ENCODE assay signal across 8 mouse cellular contexts in the genomic region with DNA sequence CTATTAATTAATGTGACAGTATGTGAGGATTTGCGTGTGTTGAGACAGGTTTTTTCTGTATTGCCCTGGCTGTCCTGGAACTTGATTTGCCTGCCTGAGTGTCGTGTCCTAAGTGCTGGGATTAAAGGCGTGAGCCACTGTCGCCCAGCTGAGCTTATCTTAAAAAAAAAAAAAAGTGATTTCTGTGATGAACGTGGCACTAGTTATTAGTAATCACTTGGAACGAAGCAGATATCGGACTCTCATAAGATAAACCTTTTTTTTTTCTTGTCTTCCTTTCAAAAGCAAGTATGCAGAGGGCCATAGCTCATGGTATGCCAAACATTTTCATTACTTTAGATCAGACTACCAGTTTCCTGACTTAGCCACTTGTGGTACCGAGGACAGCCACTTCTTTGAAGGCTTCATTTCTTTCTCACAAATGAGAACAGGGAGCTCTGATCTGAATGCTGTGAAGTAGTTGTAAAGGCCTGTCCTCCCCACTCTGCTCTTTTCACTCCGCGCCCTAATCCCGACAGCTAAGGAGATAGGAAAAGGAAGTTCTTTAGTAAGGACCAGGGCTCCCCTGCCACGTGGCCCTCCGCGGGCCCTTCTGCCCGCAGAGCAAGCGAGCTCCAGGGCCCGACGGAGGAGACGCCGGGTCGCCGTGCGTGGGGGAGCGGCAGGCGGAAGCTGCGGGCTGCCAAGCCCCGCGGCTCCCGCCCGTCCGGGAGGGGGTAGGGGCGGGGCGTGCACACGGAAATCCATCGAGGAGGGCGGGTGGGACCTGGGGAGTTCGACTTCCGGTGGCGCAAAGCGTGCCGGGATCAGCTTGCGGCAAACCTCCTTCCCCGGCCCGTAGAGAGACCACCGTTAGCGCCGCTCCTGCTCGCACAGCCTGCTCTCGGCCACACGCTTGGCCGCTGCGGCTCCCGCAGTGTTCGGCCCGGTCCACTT. TPM values are rescaled to one million over a fixed set of nuclear protein-coding genes. Genes with fewer than 3 reads are reported as not detected.
A peak's percentile ranks its signal among the peaks of the same experiment; 100 is the strongest.
DNase-seq lines count a peak whose midpoint lies in the region; ATAC-seq lines count a peak whose summit lies in the region.

A gene (plus strand): TSS at position 771 of the 936 bp plus-strand sequence.

- DNase-seq in 3134 (ENCODE audit: extremely low read depth, insufficient read length, low spot score): peak; percentile 94
- DNase-seq in adrenal gland, postnatal 25 days: peak; percentile 90
- DNase-seq in heart, adult 11 months: peak; percentile 99
- peak; percentile 86 for DNase-seq in kidney, adult 18-20 months
- DNase-seq in spleen, postnatal 36 days (ENCODE audit: low spot score in 2 of 2): peak; percentile 88 to 90

- ATAC-seq in embryonic facial prominence, embryonic 12.5 days (ENCODE audit: insufficient number of reproducible peaks, insufficient read depth, low FRiP score, low TSS enrichment): peak; percentile 95
- peak; percentile 98 for ATAC-seq in limb, embryonic 13.5 days (ENCODE audit: low FRiP score, low read depth)
- peak; percentile 99 for ATAC-seq in midbrain, embryonic 16.5 days

- no peaks in the 10 kb centered on the region for H3K9me3 ChIP-seq in embryonic facial prominence, embryonic 12.5 days
- H3K9me3 ChIP-seq in limb, embryonic 13.5 days: no peaks in the 10 kb centered on the region
- H3K9me3 ChIP-seq in midbrain, embryonic 16.5 days (replicated peaks; ENCODE audit: control insufficient read depth, low read length, poor library complexity, severe bottlenecking): no peaks in the 10 kb centered on the region

- no peaks in the 10 kb centered on the region for H3K27me3 ChIP-seq in embryonic facial prominence, embryonic 12.5 days
- H3K27me3 ChIP-seq in limb, embryonic 13.5 days: no peaks in the 10 kb centered on the region
- H3K27me3 ChIP-seq in midbrain, embryonic 16.5 days (ENCODE audit: control insufficient read depth, insufficient read depth, low read depth, low read length): no peaks in the 10 kb centered on the region

- H3K4me2 ChIP-seq in embryonic facial prominence, embryonic 12.5 days (replicated peaks): peak within 1 kb of the TSS; percentile 87
- H3K4me2 ChIP-seq in limb, embryonic 13.5 days (replicated peaks): peak within 1 kb of the TSS; percentile 94
- peak within 1 kb of the TSS; percentile 83 for H3K4me2 ChIP-seq in midbrain, embryonic 16.5 days (ENCODE audit: low read length)

- peak within 1 kb of the TSS; percentile 72 for H3K4me3 ChIP-seq in embryonic facial prominence, embryonic 12.5 days
- peak within 1 kb of the TSS; percentile 95 for H3K4me3 ChIP-seq in limb, embryonic 13.5 days
- peak within 1 kb of the TSS; percentile 87 for H3K4me3 ChIP-seq in midbrain, embryonic 16.5 days (ENCODE audit: low read depth, low read length)

- 4% methylated on average over 49 of the region's 55 CpGs for WGBS in embryonic facial prominence, embryonic 12.5 days
- 4% methylated on average over 53 of the region's 55 CpGs for WGBS in limb, embryonic 13.5 days
- 2% methylated on average over 51 of the region's 55 CpGs for WGBS in midbrain, embryonic 16.5 days

- H3K9ac ChIP-seq in embryonic facial prominence, embryonic 12.5 days: peak within 1 kb of the TSS; percentile 97
- H3K9ac ChIP-seq in limb, embryonic 13.5 days: peak within 1 kb of the TSS; percentile 97
- peak within 1 kb of the TSS; percentile 94 for H3K9ac ChIP-seq in midbrain, embryonic 16.5 days (ENCODE audit: low read depth, low read length)

- peaks cover 8% of the 10 kb centered on the region; the same call in 1 of the 2 replicates for H3K36me3 ChIP-seq in embryonic facial prominence, embryonic 12.5 days
- H3K36me3 ChIP-seq in limb, embryonic 13.5 days: peaks cover 10% of the 10 kb centered on the region
- no peaks in the 10 kb centered on the region for H3K36me3 ChIP-seq in midbrain, embryonic 16.5 days (ENCODE audit: control insufficient read depth, insufficient read depth, low read length)

- peaks cover 14% of the 10 kb centered on the region; the same call in 1 of the 2 replicates for H3K4me1 ChIP-seq in embryonic facial prominence, embryonic 12.5 days
- H3K4me1 ChIP-seq in limb, embryonic 13.5 days: peaks cover 27% of the 10 kb centered on the region
- H3K4me1 ChIP-seq in midbrain, embryonic 16.5 days (ENCODE audit: control insufficient read depth, insufficient read depth, low read length): peaks cover 35% of the 10 kb centered on the region

- H3K27ac ChIP-seq in embryonic facial prominence, embryonic 12.5 days: peak within 1 kb of the TSS; percentile 94
- peak within 1 kb of the TSS; percentile 93 for H3K27ac ChIP-seq in limb, embryonic 13.5 days
- H3K27ac ChIP-seq in midbrain, embryonic 16.5 days (ENCODE audit: low read length): peak within 1 kb of the TSS; percentile 92

RNA-seq across cellular contexts. Expression of the gene that starts here (rescaled TPM):
- total RNA-seq in adrenal gland, postnatal 25 days (2021): 31.9 and 35.2 TPM in 2 replicates
- polyA plus RNA-seq in embryonic facial prominence, embryonic 12.5 days (2016; fragmentation: Nextera tagmentation; extraction: Ambion mirVana): 47.6 and 51.8 TPM in 2 replicates
- polyA plus RNA-seq in limb, embryonic 13.5 days (2015; fragmentation: Nextera tagmentation; extraction: Ambion mirVana): 47.5 and 48.9 TPM in 2 replicates
- polyA plus RNA-seq in midbrain, embryonic 16.5 days (2015; fragmentation: Nextera tagmentation; extraction: Ambion mirVana): 46.4 and 50.9 TPM in 2 replicates

Comparison
In these comparisons a context has a peak if more than half of its experiments do, and no peak if none do; other contexts are left out.
1. Peak in every context shown above with its lines: DNase-seq, ATAC-seq, H3K4me3 ChIP-seq and H3K27ac ChIP-seq.